Mouse (Mus musculus) spleen, postnatal 10 days (tissue): ENCODE results near the gene Jmjd1c.

Experiments
- DNase-seq, 2 experiments: peaks; one replicate each; pipeline ENCODE4 v3.0.0; 2021 to 2022; ENCODE audit warnings: low spot score in 2 of 2

Gene Jmjd1c

DNA sequence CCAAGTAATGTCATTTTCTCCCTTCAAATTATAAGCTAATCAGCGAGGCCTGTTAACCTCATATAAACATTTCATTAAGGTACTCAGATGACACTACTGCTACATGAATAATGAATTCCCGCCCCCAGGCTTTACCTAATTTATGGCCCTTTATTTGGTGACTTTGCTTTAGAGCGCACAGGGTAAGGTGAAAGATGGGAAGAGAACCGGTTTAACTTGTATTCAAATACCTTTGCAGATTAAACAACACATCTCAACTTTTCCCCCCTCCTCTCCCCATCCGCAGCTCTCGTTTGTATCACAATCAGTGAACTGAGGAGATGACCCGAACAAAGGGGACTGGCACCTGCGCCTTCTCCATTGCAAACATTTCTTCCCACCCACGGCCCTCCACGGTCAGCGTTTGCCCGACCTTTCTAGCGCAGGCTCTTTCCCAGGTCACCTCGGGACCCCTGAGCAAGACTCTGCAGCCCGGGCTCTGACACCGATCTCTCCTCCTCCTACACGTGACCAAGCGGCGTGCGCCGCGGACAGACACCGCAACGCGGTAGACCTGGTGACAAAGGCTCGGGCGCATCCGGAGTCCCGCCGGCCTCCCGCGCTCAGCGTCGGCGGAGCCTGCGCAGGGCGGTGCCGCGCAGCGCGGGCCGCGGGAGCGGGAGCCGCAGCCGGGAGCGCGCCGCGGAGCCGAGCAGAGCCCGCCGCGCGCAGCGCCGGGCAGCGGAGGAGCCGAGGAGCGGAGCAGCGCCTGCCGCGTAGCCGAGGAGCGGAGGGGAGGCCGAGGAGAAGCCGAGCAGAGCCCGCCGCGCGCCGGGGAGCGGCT, at the start of gene Jmjd1c:
Jmjd1c (plus strand) TSS at position 328 of the 823 bp plus-strand sequence.
- peak; percentile 63 to 64 for DNase-seq

DNA sequence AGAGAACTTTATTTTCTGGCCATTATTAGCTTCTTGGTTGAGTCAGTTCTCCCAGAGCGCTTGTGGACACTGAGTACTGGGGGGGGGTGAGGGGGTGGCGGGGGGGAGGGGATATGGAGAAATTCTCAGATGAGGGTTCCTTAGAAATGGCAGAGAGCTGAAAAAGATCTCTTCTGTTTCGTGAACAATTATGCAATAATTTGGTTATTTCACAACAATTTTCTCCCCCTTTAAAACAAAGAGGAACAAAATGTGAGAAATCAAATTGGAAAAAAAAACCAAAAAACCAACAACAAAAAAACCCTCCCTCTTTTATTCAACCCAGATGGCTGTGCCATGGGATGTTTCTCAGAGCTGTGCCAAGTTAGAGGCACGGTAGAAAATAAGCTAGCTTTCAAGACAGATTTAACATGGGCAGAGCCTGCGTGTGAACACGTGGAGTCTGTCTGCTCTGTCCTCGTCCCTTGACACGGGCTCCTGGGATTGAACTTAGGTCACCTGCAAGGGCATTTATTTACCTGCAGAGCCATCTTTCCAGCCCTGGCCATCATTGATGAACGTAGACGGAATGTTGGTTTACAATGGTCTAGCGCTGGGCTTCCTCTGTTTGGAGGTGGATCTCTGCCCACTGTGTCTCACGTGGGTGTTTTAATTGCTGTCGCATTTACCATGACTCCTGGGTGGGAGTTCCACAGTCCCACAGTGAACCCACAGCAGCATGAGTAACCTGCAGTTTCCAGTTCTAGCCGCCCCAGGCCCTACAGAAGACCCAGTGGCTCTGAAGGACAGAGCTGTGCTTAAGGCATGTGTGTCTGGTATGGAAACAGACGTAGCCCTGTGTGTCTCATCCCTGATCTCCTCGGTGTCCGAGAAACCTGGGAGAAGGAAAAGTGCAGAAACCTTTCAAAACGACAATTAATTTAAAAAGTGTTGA, 47.9 kb upstream of the Jmjd1c start:
- no peak for DNase-seq

DNA sequence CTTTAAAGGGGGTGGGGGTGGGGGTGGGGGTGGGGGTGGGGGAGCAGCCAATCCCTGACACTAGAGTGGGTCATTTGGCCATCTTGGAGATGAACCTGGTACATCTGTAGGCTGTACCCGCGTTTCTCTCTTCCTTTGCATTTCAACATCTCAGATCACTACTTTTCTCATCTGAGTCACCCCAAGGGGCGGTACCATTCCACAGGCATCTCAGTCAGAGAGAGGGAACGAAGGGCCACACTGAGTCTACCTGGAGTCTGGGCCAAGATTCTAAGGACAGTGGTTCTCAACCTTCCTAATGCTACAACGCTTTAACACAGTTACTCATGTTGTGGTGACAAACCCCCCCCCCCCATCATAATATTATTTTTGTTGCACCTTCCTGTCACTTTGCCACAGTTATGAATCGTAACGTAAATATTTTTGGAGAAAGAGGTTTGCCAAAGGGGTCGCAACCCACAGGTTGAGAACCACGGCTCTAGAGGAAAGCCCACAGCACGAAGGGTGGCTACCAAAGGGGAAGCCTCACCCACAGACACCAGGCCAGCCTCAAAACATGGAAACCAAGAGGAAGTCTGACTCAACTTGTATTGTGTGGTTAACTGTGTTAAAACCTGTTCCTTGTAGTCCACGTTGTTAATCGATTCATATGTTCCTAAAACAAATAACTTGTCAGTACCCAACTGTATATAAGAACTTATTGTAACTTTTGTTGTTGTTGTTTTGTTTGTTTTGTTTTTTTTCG, 46.9 kb upstream of the Jmjd1c start:
- DNase-seq = no peak

DNA sequence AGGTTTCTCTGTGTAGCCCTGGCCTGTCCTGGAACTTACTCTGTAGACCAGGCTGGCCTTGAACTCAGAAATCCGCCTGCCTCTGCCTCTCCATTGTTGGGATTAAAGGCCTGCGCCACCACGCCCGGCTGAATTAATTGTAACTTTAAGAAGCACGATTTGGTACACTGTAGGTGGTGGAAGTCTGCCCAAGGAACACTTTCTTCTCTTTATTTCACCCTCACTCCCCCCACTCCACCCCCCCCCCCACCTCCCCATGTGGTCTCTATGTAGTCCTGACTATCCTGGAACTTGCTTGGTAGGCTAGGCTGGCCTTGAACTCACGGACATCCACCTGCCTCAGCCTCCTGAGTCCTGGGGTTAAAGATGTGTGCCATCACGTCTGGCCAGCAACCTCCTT, 46.3 kb upstream of the Jmjd1c start:
- DNase-seq = no peak

DNA sequence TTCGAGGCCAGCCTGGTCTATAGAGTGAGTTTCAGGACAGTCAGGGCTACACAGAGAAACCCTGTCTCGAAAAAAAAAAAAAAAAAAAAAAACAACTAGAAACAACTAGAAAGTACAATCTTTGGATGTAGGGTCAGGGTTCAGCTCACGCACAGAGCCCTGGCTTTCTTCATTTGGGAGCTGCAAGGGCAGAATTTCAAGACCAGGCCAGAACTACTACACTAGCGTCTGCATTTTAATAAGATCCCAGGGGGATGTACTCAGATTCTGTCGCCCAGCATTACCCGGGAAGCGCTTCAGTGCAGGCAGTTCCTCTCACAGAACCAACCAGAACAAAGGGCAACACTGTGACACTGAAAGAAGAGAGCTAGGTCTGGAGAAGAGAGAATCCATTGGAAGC, 45.2 kb upstream of the Jmjd1c start:
- DNase-seq = no peak

- DNase-seq = no peak
Observed at GRCm38 (mm10) chr10:67051466-67051865, 44.5 kb upstream of the Jmjd1c start.

DNA sequence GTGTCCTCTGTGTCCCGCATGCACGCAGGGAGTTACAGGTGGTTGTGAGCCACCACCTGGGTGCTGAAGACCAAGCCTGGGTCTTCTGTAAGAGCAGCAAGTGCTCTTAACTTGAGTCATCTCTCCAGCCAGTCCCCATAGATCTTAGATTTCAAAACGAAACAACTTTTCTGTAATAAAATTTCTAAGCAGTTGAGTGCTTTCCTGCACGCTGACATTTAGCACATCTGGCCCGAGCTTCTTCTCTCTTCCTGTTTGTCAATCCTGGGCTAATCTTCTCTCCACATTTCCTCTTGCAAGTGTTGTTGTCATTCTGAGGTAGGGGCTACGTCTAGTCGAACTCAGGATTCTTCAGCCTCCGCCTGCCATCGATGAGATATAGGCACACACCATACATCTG, 43.5 kb upstream of the Jmjd1c start:
- no peak for DNase-seq

DNA sequence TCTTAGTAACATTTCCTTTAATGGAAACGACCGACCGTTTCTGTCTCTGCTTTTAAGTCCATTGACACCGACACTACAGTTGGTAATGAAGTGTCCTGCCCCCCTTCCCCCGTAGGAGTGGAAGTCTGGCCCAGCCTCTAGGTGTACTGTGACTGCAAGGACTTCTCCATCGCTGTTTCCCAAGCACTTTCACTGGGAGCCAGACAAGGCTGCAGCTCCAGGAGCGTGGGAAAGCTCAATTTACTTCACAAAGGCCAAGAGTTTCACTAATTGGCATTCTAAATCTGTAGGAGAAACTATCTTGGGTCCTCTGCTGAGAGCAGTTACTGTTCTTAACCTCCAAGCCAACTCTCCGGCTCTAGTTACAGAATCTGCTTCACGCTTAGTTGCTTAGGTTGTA, 42.5 kb upstream of the Jmjd1c start:
- DNase-seq = no peak

GRCm38 (mm10) chr10:67055867-67056856, 39.8 kb upstream of the Jmjd1c start:
- DNase-seq = no peak

GRCm38 (mm10) chr10:67057208-67057607, 38.7 kb upstream of the Jmjd1c start:
- no peak for DNase-seq

GRCm38 (mm10) chr10:67057696-67058095, 38.2 kb upstream of the Jmjd1c start:
- DNase-seq = no peak

DNA sequence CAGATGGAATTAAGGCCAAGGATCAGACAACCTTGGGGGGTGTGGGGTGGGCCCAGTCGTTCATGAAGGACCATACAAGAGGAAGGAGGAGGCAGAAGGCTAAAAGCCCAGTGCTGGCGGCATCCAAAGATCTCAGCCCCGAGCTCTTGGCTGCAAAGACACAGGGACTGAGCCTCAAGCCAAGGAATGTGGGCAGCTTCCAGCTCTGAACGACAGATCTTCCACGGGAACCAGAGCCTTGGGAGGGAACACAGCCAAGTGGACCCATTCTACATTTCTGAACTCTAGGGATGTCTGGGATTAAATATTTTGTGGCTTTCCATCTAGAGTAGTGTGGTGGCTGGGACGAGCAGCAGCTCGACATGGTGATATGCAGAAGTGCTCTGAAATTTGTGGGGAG, 37.6 kb upstream of the Jmjd1c start:
- DNase-seq = no peak

GRCm38 (mm10) chr10:67058702-67059101, 37.2 kb upstream of the Jmjd1c start:
- no peak for DNase-seq

DNA sequence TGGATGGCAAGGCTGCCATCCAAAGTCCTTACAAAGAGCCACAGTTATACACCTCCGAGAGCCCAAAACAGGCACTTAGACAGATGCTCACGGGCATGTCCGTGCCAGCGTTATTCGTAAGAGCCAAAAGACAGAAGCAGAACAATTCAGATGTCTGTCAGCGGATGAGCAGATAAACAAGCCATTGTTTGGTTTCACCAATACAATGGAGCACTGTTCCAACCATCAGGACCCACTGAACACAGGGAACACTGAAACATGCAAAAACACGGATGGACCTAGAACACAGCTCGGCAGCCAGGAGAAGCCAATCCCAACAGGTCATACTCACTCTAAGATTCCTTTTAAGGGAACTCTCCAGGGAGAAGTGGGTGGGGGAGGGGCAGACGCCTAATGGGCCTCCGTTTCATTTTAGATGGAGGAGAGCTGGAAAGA, 34.5 kb upstream of the Jmjd1c start:
- no peak for DNase-seq

DNA sequence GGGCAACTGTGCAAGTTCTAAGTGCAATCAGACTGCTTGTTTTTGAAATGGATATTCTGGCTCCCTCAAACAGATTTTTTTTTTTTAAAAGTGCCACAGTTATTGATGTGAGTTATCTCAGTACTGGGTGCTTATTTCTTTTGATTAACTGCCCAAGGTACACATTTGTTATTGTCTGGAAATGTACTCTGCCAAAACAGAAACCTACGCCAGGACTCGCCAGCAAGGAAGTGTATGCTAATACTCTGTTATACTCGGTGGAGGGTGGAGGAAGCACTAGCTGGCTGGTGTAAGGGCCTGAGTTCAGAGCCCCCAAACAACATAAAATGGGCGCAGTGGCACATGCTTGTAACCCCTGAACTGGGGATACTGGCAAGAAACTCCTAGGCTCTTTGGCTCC, 34.1 kb upstream of the Jmjd1c start:
- DNase-seq = no peak

DNA sequence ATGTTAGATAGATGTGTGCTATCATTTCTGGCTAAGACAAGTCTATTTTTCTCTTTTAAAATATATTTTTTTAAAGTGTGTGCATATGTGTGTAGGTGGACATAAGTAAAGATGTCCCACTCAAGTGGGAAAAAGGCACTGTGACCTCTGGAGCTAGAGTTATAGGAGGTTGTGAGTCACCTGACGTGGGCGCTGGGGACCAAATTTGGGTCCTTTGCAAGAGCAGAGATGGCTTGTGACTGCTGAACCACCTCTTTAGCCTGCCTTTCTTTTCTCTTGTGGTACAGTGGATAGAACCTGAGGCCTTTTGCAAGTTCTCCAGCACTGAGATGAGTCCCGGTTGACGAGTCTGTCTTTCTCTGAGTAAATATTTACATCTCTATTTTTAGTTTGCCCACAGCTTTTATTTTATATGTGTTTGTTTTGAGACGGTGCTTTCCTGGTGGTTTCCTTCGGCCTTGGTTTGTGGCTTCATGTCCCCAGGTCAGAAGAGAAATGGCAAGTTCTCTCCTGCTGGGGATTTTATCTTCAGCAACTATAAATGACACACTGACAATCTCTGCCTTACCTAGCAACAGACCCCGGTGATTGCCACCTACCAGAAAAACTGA, 30.5 kb upstream of the Jmjd1c start:
- DNase-seq = no peak

DNA sequence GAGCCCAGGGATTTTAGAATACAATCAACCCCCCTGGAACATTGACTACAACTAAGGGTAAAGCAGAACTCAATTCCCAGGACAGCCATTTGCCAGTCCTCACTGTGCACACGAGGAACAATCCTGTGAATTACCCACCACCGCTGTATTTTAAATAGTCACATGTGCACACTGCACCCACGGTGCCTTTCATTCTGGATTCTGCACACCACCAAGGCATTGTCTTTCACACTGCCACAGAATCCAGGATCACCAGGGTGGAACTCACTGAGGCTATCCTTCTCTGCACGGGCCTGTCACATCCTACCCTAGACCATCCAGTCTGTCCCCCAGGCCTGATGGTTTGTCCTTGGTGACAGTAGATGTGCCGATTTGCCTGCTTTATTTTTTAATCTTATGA, 30.0 kb upstream of the Jmjd1c start:
- no peak for DNase-seq

DNA sequence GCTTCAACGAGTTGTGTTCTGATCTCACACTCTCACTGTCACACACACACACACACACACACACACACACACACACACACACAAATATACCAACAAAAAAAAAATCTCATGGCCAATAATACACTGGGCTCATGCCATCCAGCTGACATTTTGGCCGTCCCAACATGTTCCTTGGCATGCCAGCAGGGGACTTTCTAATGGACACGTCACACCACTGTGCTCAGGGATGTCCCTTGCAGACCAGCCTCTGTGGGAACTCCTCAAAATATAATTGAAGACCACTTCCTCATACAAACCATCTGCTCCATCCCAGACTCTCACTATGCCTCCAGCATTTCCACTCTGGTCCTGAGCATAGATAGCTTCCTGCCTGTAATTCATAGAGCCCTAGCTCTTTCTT, 29.5 kb upstream of the Jmjd1c start:
- no peak for DNase-seq

- no peak for DNase-seq
Observed at GRCm38 (mm10) chr10:67069013-67069412, 26.9 kb upstream of the Jmjd1c start.

DNA sequence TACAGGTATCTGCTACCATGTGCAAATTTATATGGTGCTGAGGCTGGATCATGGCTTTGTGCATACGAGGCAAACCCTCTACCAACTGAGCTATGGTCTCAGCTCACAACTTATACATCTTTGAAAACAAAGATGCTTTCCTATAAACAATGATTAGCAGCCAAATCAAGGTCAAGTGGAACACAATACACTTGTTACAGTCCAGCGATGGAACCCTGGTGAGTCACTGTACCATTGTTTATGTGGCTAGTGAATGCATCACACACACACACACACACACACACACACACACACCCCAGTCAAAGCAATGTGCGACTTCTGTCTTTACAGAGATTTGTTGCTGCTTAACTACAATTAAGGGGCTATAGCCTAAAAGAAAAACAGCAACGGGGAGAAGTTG, 24.5 kb upstream of the Jmjd1c start:
- DNase-seq = no peak
